Mouse (Mus musculus) forebrain, embryonic 14.5 days (tissue): ENCODE measurements around the gene Cd2bp2. TPM values are rescaled to one million over a fixed set of nuclear protein-coding genes. Genes with fewer than 3 reads are reported as not detected.
"Not testable (repeated sequence)": the region's sequence is repeated elsewhere in the genome, so short reads cannot be mapped to it uniquely, and the experiment has no call there.

Source experiments
- ATAC-seq: fragments of 200-750 bp; cut with Nextera tagmentation; 2 replicates; pipeline ENCODE4 v1.8.0; 2017; ENCODE audit warnings: mild to moderate bottlenecking, moderate library complexity
- DNase-seq: peaks from one replicate; pipeline ENCODE4 v3.0.0-alpha.2; 2015; ENCODE audit warnings: low spot score
- H3K27ac ChIP-seq: fragments of 300-500 bp; sonication (generic); 2 replicates; pipeline ENCODE4 v1.5.1; 2014; ENCODE audit warnings: low read depth, mild to moderate bottlenecking, control low read depth, low read length, moderate library complexity
- H3K27me3 ChIP-seq: fragments of 300-500 bp; sonication (generic); replicated peaks from 2 replicates; pipeline ENCODE4 v1.6.1; 2014; ENCODE audit warnings: low read length, control low read depth, mixed read lengths; ENCODE audit not compliant: control insufficient read depth, insufficient read depth
- H3K36me3 ChIP-seq: fragments of 300-500 bp; sonication (generic); 2 replicates; pipeline ENCODE4 v1.6.1; 2014; ENCODE audit warnings: low read length, control low read depth; ENCODE audit not compliant: control insufficient read depth, insufficient read depth
- H3K4me1 ChIP-seq: fragments of 300-500 bp; sonication (generic); 2 replicates; pipeline ENCODE4 v1.6.1; 2014; ENCODE audit warnings: antibody characterized with exemption, low read length, control low read depth; ENCODE audit not compliant: control insufficient read depth, insufficient read depth
- H3K4me2 ChIP-seq: fragments of 300-500 bp; sonication (generic); 2 replicates; pipeline ENCODE4 v1.6.1; 2014; ENCODE audit warnings: mild to moderate bottlenecking, control low read depth, low read length
- H3K4me3 ChIP-seq: fragments of 300-500 bp; sonication (generic); 2 replicates; pipeline ENCODE4 v1.5.1; 2014; ENCODE audit warnings: low read depth, low read length, control low read depth
- H3K9ac ChIP-seq: fragments of 300-500 bp; sonication (generic); 2 replicates; pipeline ENCODE4 v1.6.1; 2014; ENCODE audit warnings: mild to moderate bottlenecking, low read length, control low read depth, moderate library complexity
- H3K9me3 ChIP-seq: fragments of 300-500 bp; sonication (generic); replicated peaks from 2 replicates; pipeline ENCODE4 v1.6.1; 2016; ENCODE audit warnings: low read length, control low read depth, mixed read lengths; ENCODE audit not compliant: control insufficient read depth
- WGBS: fragments of 180-500 bp; shearing (Covaris S2); extraction: QIAGEN DNeasy Blood & Tissue Kit; methylation state at CpG from one replicate; pipeline ENCODE4 v1.1.7; 2014; 5-methylcytosine and 5-hydroxymethylcytosine counted together
- polyA plus RNA-seq: library from polyadenylated mRNA; unstranded; fragments of >200 nt; fragmentation: Nextera tagmentation; extraction: Ambion mirVana; gene quantifications from 2 replicates; pipeline ENCODE4 v1.2.1, GENCODE M21; 2014

The Cd2bp2 gene
- polyA plus RNA-seq, 1 experiment from 2014 or later = 73.6 TPM

DNA sequence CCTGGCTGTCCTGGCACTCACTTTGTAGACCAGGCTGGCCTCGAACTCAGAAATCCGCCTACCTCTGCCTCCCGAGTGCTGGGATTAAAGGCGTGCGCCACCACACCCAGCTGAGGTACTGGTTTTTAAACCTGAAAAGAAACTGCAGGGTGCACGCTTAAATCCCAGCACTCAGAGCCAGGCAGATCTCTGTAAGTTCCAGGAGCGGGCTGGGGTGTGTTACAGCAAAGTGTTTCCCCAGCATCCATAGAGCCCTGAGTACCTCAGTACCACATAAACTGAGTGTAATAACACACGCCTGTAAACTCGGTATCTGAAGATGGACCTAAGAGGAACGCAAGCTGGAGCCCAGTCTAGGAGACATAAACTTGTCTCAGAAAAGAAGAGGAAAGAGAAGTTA, 8.5 kb downstream of the Cd2bp2 start:
- peaks cover 18% of the 10 kb centered on the region for H3K36me3 ChIP-seq
- H3K9me3 ChIP-seq = no peaks in the 10 kb centered on the region
- no peak for DNase-seq
- WGBS = 69% methylated on average over 10 of the region's 10 CpGs
- no peaks in the 10 kb centered on the region for H3K4me1 ChIP-seq
- H3K4me3 ChIP-seq = no peak overlapping the region
- no peaks in the 10 kb centered on the region for H3K27me3 ChIP-seq
- no peak overlapping the region for H3K9ac ChIP-seq
- no peak overlapping the region for H3K27ac ChIP-seq
- ATAC-seq = no peak
- H3K4me2 ChIP-seq = no peak overlapping the region

DNA sequence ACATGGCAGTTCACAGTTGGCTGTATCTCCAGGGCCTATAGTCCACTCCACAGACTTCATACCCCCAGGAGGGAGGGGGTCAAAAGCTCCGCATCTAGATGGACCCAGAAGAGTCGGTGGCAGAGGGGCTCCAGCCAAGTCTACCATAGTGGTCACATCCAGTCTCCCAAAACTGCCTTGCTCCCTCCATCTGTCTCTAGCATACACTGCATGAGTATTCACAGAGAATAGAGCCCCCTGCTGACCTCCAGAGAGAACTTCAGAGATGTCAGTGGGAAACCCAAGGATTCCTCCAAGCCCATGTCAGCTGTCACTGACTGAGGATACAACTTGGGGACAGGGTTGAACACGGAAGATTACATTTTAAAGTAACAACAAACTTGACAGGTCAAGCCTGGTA, 10.2 kb downstream of the Cd2bp2 start:
- Histone ChIP-seq H3K4me2 (no peak overlapping the region), H3K27ac (no peak overlapping the region), H3K36me3 (0 out of 2 replicates have a peak, but pooled peaks cover 3% of the 10 kb centered on the region), H3K4me1 (no peaks in the 10 kb centered on the region), H3K9ac (no peak overlapping the region), H3K4me3 (no peak overlapping the region), H3K27me3 (no peaks in the 10 kb centered on the region), H3K9me3 (no peaks in the 10 kb centered on the region)
- ATAC-seq (no peak), DNase-seq (peak; percentile 28)
- WGBS = 80% methylated on average over 3 of the region's 3 CpGs

DNA sequence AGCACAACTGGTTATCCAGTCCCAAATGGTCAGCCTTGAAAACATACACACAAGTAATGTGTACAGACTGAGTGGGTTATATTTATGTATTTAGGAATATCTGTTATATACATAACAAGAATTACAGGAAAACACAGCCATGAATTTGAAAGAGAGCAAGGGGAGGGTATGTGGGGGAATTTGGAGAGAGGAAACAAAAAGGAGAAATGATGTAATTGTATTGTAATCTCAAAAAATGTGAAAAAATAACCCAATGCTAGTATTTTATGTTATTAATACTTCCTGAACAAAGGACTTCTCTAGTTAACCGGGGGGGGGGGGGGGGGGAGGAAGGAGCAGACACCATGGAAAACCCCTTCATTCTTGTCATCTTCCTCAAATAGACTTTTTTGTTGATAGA, 11.1 kb downstream of the Cd2bp2 start:
- Histone ChIP-seq H3K9me3 (no peaks in the 10 kb centered on the region), H3K4me3 (no peak overlapping the region), H3K4me2 (no peak overlapping the region), H3K36me3 (no peaks in the 10 kb centered on the region), H3K4me1 (no peaks in the 10 kb centered on the region), H3K27me3 (no peaks in the 10 kb centered on the region), H3K27ac (no peak overlapping the region), H3K9ac (no peak overlapping the region)
- ATAC-seq (no peak), DNase-seq (no peak)
- WGBS = 55% methylated on average over 1 of the region's 1 CpGs

DNA sequence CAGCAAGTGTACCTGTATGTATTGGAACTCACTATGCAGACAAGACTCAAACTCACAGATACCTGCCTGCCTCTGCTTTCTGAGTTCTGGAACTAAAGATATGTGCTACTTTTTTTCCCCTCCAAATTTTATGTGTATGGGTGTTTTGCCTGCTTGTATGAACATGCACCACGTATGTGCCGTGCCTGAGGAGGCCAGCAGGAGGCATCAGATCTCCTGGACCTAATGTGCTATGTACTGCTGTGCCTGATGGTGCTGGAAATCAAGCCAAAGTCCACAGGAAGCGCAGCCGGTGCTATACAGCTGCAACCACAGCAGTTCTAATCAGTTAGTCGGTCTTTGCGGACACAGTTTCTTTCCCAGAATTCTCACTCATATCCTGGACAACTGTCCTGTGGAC, 12.0 kb downstream of the Cd2bp2 start:
- no peak for ATAC-seq
- WGBS = 77% methylated on average over 6 of the region's 6 CpGs

DNA sequence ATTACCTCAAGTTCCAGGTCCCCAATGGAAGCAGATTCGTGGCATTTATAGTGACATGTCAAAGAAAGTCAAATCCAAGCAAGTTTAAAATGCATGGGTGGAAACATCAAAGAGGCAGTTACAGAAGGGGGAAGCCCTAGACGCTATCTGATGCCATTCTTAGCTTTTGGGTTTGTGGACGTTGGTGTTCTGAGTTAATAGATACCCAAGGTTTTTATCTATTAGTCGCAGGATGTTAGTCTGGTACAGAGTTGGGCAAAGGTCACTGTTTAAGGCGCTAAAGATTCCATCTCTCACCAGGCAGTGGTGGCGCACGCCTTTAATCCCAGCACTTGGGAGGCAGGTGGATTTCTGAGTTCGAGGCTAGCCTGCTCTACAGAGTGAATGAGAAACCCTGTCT, 12.5 kb downstream of the Cd2bp2 start:
- Histone ChIP-seq H3K27me3 (no peaks in the 10 kb centered on the region), H3K9ac (no peak overlapping the region), H3K9me3 (no peaks in the 10 kb centered on the region), H3K4me2 (no peak overlapping the region), H3K4me1 (no peaks in the 10 kb centered on the region), H3K36me3 (no peaks in the 10 kb centered on the region), H3K27ac (no peak overlapping the region), H3K4me3 (no peak overlapping the region)
- 79% methylated on average over 8 of the region's 8 CpGs for WGBS
- DNase-seq (no peak), ATAC-seq (no peak)

More for the DNA sequence above, 12.0 kb downstream of the Cd2bp2 start:
- H3K36me3 ChIP-seq = no peaks in the 10 kb centered on the region
- no peak overlapping the region for H3K4me3 ChIP-seq
- no peaks in the 10 kb centered on the region for H3K4me1 ChIP-seq
- no peaks in the 10 kb centered on the region for H3K27me3 ChIP-seq
- H3K9ac ChIP-seq = no peak overlapping the region
- DNase-seq = no peak
- no peak overlapping the region for H3K4me2 ChIP-seq
- H3K9me3 ChIP-seq = no peaks in the 10 kb centered on the region
- H3K27ac ChIP-seq = no peak overlapping the region

DNA sequence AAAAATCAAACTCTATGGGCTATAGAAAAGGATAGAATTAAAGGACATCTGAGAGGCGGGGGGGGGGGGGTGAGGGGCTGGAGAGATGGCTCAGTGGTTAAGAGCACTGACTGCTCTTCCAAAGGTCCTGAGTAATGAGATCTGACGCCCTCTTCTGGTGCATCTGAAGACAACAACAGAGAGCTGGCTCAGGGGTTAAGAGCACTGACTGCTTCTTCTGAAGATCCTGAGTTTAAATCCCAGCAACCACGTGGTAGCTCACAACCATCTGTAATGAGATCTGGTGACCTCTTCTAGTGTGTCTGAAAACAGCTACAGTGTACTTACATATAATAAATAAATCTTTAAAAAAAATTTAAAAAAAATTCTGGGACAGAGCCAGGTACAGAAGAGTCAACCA, 14.1 kb downstream of the Cd2bp2 start:
- not testable (repeated sequence) for ATAC-seq, H3K27ac ChIP-seq, H3K4me2 ChIP-seq, H3K4me1 ChIP-seq, DNase-seq, H3K9ac ChIP-seq, H3K36me3 ChIP-seq, H3K27me3 ChIP-seq, H3K4me3 ChIP-seq, H3K9me3 ChIP-seq
- WGBS = 34% methylated on average over 3 of the region's 3 CpGs

DNA sequence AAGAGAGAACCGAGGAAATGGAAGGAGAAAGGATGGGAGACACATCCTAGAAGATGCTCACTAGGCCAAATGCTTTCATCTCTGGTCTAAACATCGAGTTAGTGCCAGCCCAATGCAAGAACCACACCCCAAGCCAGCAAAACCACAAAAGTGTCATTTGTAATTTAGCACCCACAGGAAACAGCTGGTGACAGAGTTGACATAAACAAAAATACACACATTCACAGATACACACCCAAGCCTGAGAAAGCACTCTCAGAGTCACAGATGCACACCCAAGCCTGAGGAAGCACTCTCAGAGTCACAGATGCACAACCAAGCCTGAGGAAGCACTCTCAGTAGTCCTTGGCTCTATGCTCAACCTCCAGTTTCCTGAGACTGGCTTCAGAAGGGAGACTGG, 15.1 kb downstream of the Cd2bp2 start:
- WGBS = 76% methylated on average over 2 of the region's 2 CpGs
- H3K9me3 ChIP-seq = no peaks in the 10 kb centered on the region
- H3K36me3 ChIP-seq = no peaks in the 10 kb centered on the region
- no peak overlapping the region for H3K27ac ChIP-seq
- H3K4me2 ChIP-seq = no peak overlapping the region
- H3K4me3 ChIP-seq = no peak overlapping the region
- H3K4me1 ChIP-seq = no peaks in the 10 kb centered on the region
- H3K27me3 ChIP-seq = no peaks in the 10 kb centered on the region
- no peak for DNase-seq
- no peak for ATAC-seq
- no peak overlapping the region for H3K9ac ChIP-seq

DNA sequence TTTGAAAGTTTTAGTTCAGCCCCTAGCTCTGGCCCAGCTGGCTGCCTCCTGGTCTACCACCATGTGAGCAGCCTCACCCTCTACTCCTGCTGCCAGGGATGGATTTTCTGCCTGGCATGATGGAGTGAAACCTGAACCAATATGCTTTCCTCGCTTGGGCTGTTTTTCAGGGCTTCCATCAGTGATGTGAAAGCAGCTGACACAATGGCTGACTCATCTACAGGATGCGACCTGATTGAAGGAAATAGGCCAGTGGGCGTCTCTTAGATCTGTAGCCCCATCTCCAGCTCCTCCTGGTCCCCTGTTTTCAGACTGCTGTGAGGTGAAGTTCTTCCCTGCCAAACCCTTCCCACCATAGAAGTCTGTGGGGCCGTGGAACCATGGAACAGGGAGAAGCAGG, 18.9 kb downstream of the Cd2bp2 start:
- Histone ChIP-seq H3K9ac (no peak overlapping the region), H3K4me2 (no peak overlapping the region), H3K4me3 (no peak overlapping the region), H3K4me1 (no peaks in the 10 kb centered on the region), H3K27ac (no peak overlapping the region), H3K27me3 (no peaks in the 10 kb centered on the region), H3K36me3 (no peaks in the 10 kb centered on the region), H3K9me3 (0 out of 2 replicates have a peak, but pooled peaks cover 3% of the 10 kb centered on the region)
- DNase-seq (no peak), ATAC-seq (no peak)
- 69% methylated on average over 4 of the region's 4 CpGs for WGBS

DNA sequence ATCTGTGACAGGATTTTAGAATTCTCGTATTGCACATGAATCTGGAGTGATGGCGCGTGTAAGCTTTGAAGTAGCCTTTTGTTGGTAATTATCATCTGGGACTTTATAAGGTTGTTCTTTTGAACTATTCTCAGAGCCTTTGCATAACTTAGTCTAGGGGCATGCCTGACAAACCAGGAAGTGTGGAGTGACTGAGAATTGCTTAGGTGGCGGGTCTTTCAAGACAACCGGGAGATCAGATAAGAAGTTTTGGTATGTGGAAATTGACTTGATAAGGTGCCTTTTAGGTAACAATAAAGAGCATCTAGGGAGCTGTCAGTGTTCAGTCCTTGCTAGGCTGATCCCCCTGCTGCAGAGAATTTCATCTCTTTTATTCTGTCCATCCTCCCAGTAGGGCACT, 29.3 kb downstream of the Cd2bp2 start:
- ATAC-seq (no peak), DNase-seq (no peak)
- Histone ChIP-seq H3K9ac (no peak overlapping the region), H3K36me3 (no peaks in the 10 kb centered on the region), H3K9me3 (no peaks in the 10 kb centered on the region), H3K27me3 (no peaks in the 10 kb centered on the region), H3K4me2 (no peak overlapping the region), H3K27ac (no peak overlapping the region), H3K4me3 (no peak overlapping the region), H3K4me1 (no peaks in the 10 kb centered on the region)
- WGBS = 94% methylated on average over 5 of the region's 5 CpGs
